Mouse (Mus musculus): ENCODE data around the gene Ube2d3. TPM values are rescaled to one million over a fixed set of nuclear protein-coding genes. Genes with fewer than 3 reads are reported as not detected.

Gene Ube2d3
- polyA plus RNA-seq, 1 experiment from 2014 or later = 433 TPM

DNA sequence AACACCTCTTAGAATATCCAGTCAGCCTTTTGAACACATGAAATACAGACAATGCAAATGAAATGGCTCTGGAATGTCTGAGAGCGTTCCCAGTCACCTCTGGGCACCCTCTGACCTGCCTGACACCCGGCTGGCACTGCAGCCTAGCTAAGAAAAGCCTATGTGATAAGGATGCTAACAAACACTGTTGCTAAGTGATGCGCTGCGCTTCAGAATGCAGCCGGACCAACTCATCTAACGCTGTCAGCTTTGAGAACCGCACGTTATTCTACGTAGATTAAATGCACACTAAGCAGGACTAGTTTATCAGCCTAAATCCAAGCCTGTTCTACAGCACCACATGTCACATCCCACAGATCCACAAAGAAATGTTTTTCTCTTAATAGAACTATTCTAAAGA, 26.1 kb upstream of the Ube2d3 start:
- Histone ChIP-seq H3K4me1 (replicated peaks) (peaks cover 9% of the 10 kb centered on the region), H3K27ac (no peak overlapping the region), H3K9ac (replicated peaks) (no peak overlapping the region), H3K4me3 (replicated peaks) (no peak overlapping the region), H3K36me3 (peaks cover 29% of the 10 kb centered on the region), H3K9me3 (peaks cover 3% of the 10 kb centered on the region; the same call in 1 of the 2 replicates), H3K27me3 (no peaks in the 10 kb centered on the region), H3K4me2 (replicated peaks) (no peak overlapping the region)
- no peak for ATAC-seq
- 47% methylated on average over 9 of the region's 9 CpGs for WGBS

DNA sequence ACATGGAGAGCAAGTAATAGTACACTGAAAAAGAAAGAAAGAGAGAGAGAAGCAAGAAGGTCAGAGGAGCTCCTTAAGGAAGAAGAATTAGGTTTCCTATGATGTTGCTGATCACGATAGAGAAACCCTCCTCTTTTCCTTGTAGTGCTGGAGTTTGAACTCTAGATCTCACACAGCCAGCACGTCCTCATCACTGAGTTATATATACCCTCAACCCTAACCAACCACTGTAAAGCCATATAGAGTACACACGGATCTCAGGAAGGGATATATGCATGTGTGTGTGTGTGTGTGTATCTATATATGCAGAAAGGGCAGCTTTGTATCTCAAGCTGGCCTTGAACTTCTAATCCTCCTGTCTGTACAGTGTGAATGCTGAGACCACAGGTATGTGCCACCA, 20.7 kb upstream of the Ube2d3 start:
- Histone ChIP-seq H3K4me2 (replicated peaks) (no peak overlapping the region), H3K9ac (replicated peaks) (no peak overlapping the region), H3K4me1 (replicated peaks) (peaks cover 19% of the 10 kb centered on the region), H3K27ac (no peak overlapping the region), H3K27me3 (no peaks in the 10 kb centered on the region), H3K9me3 (no peaks in the 10 kb centered on the region), H3K4me3 (replicated peaks) (no peak overlapping the region), H3K36me3 (peaks cover 9% of the 10 kb centered on the region; the same call in 1 of the 2 replicates)
- no peak for ATAC-seq
- 92% methylated on average over 3 of the region's 3 CpGs for WGBS

DNA sequence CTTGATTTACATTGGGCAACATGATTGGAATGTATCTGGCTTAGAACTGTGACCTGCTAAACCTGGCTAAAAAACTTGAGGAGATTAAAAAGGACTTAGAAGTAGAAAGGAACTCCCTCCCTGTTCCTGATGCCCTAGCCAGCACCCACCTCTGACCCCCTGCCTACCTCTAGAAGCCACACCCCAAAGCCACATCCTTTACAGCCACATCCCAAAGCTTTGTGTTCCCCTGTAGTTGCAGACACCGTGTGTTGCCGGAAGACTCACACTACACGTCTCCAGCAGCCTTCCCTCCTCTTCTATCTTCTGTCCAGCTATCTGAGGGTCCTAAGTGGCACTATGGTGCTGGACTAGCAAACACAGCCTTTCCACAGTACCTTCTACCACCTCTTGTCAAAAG, 20.1 kb upstream of the Ube2d3 start:
- Histone ChIP-seq H3K27me3 (no peaks in the 10 kb centered on the region), H3K36me3 (peaks cover 9% of the 10 kb centered on the region; the same call in 1 of the 2 replicates), H3K9me3 (no peaks in the 10 kb centered on the region), H3K4me1 (replicated peaks) (peaks cover 18% of the 10 kb centered on the region), H3K9ac (replicated peaks) (no peak overlapping the region), H3K27ac (no peak overlapping the region), H3K4me2 (replicated peaks) (no peak overlapping the region), H3K4me3 (replicated peaks) (no peak overlapping the region)
- 90% methylated on average over 3 of the region's 3 CpGs for WGBS
- ATAC-seq = no peak

DNA sequence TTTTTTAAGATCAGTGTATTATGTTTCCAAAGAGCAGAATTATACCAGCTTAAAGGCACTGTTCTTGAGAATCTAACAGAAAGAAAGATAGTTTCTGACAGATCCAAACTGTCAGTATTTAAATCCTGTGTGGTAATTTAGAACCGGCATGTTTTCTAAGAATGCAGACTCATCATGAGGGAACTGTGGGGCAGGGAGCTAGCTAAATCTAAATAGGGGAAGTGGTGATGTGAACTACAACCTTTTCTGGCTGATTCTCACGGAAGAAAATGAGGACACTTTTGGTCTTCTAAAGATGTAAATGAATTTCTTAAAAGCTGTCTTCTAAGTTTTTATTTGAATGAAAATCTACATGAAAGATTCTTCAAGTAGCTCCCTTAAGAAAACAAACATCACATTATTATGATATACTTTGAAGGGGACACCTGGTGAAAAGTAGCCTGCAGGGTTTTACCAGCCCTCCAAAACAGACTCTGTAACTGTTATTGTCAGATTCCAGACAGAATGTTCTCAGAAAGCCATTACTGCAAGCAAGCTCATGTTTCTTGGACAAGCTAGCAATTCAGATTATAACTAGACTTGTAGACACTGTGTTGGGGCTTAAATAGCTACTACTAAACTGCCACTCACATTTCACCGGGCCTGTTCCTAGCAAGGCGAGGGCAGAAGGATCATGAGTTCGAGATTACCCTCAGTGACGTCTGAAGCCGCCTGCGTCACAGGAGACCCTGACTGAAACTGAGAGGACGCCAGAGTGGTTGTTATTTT, 17.2 kb upstream of the Ube2d3 start:
- Histone ChIP-seq H3K4me3 (replicated peaks) (no peak overlapping the region), H3K27ac (no peak overlapping the region), H3K27me3 (no peaks in the 10 kb centered on the region), H3K9me3 (no peaks in the 10 kb centered on the region), H3K4me2 (replicated peaks) (no peak overlapping the region), H3K4me1 (replicated peaks) (peaks cover 26% of the 10 kb centered on the region), H3K9ac (replicated peaks) (no peak overlapping the region), H3K36me3 (peaks cover 9% of the 10 kb centered on the region; the same call in 1 of the 2 replicates)
- WGBS = 91% methylated on average over 9 of the region's 9 CpGs
- no peak for ATAC-seq

DNA sequence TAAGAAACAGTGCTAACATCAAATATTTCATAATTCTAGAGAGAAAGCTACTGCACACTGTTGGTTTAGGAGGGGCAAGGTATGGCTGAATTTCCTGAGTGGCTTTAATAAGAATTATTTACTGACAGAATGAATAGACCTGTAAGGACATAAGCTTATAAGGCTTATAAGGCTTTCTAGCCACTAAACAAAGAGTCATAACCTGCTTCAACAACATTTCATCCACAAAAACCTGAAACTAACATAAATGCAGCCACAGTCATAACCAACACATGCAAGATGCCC, 16.7 kb upstream of the Ube2d3 start:
- ATAC-seq = no peak

DNA sequence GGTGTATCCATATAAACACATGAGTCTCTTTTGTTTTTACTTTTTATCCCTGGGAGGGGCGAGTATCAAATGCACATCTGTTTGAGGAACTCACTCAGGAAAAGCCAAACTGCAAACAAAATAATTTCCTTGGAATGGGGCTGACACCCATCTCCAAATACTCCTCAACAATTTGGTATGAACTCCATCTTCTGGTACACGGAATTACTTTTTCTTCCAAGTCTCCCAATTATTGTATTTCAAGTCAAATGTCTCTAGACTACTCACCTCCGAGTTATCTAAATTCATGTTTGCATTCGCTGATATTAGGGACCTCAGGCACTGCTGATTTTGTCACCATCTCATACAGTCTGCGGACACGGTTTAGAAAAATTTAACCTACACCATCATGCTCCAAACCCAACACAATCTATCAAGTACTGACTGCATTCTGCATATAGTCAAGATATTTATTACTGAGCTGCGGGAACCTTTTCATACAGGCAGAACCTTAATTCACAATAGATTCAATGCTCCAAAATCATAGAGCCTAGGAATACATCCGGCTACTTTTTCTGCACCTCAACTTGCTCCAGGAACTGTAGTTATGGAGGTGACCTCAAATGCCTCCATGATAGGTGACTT, 15.6 kb upstream of the Ube2d3 start:
- Histone ChIP-seq H3K4me2 (replicated peaks) (peak overlapping the region; percentile 72), H3K9me3 (no peaks in the 10 kb centered on the region), H3K4me3 (replicated peaks) (peak overlapping the region; percentile 58), H3K36me3 (0 out of 2 replicates have a peak, but pooled peaks cover 3% of the 10 kb centered on the region), H3K9ac (replicated peaks) (peak overlapping the region; percentile 76), H3K27ac (peak overlapping the region; percentile 95), H3K27me3 (no peaks in the 10 kb centered on the region), H3K4me1 (replicated peaks) (peaks cover 26% of the 10 kb centered on the region)
- 31% methylated on average over 8 of the region's 8 CpGs for WGBS
- 0 out of 2 replicates have a peak, but pooled peaks have one; percentile 0 for ATAC-seq

More for the DNA sequence above, 16.7 kb upstream of the Ube2d3 start:
- Histone ChIP-seq H3K36me3 (peaks cover 6% of the 10 kb centered on the region; the same call in 1 of the 2 replicates), H3K4me2 (replicated peaks) (no peak overlapping the region), H3K9ac (replicated peaks) (no peak overlapping the region), H3K4me1 (replicated peaks) (peaks cover 26% of the 10 kb centered on the region), H3K27ac (no peak overlapping the region), H3K4me3 (replicated peaks) (no peak overlapping the region), H3K27me3 (no peaks in the 10 kb centered on the region), H3K9me3 (no peaks in the 10 kb centered on the region)

DNA sequence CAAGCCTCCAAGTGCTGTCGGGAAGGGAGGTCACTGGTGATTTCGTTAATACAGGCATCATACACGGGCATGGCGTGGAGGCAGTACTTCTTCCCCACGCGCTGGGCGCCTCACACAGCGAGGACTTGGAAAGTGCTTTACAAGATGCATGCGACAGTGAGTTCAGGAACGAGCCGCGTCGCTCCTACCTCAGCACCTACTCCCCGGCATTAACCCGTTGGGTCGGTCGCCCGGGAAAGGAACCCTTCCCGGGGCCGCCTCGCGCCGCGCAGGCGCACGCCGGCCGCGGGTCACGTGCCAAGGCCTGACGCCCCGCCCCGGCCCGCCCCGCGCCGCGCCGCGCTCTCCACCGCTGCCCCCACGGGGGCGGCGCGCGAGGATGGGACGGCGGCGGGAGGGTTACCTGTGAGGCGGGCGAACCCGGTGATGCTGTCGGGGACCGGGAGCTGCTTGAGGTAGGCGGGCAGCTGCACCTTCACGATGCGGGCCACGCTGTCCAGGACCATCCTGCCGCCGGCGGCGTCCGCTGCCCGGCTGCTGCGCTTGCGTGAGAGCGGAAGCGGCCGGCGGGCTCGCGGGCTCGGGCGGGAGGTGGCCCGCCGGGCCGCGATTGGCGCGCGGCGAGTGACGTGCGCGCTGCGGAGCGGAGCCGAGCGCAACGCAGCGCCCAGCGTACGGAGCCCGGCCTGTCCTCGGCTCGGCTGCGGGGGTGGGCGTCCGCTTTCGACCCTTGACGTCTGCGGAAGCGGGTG, 14.9 kb upstream of the Ube2d3 start:
- Histone ChIP-seq H3K27me3 (no peaks in the 10 kb centered on the region), H3K36me3 (0 out of 2 replicates have a peak, but pooled peaks cover 3% of the 10 kb centered on the region), H3K9ac (replicated peaks) (peak overlapping the region; percentile 76), H3K27ac (peak overlapping the region; percentile 95), H3K4me2 (replicated peaks) (peak overlapping the region; percentile 73), H3K4me3 (replicated peaks) (peak overlapping the region; percentile 58), H3K9me3 (no peaks in the 10 kb centered on the region), H3K4me1 (replicated peaks) (peaks cover 26% of the 10 kb centered on the region)
- peak; percentile 99 for ATAC-seq
- under 1% methylated on average over 81 of the region's 103 CpGs for WGBS

DNA sequence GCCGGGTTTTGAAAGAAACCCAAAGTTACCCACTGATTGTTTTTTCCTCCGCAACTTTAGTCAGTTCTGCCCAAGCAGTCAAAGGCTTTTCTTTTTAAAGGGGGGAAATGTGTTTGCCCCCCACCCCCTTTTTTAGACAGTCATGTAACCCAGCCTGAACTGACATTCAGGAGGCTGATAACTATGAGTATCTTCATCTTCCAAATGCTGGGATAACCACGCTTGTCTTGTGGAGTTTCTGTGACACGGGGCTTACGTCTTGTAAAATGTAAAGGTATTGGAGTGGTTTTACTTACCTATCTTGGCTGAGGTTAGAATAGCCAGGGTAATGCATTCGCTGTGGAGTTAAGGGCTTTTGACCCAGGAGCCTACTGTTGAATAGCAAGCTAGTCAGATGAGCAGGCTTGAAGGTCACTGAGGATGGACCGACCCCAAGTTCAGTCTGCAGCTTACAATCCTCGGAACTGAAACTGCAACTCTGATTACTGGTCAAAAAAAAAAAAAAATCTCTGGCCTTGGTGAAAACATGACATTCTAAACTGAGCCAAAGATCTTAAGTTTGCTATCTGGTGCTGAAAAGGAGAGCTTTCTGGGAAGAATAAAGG, 14.2 kb upstream of the Ube2d3 start, which contains the start of gene Cisd2:
Cisd2 (minus strand) TSS at position 318 of the 605 bp plus-strand sequence.
- ATAC-seq = peak; percentile 34
- H3K27me3 ChIP-seq = no peaks in the 10 kb centered on the region
- peak within 1 kb of the TSS; percentile 95 for H3K27ac ChIP-seq
- no peaks in the 10 kb centered on the region for H3K9me3 ChIP-seq
- peaks cover 26% of the 10 kb centered on the region for H3K4me1 ChIP-seq (replicated peaks)
- H3K4me2 ChIP-seq (replicated peaks) = peak within 1 kb of the TSS; percentile 73
- H3K4me3 ChIP-seq (replicated peaks) = peak within 1 kb of the TSS; percentile 58
- H3K9ac ChIP-seq (replicated peaks) = peak within 1 kb of the TSS; percentile 76
- H3K36me3 ChIP-seq = no peaks in the 10 kb centered on the region
- 3% methylated on average over 8 of the region's 8 CpGs for WGBS

DNA sequence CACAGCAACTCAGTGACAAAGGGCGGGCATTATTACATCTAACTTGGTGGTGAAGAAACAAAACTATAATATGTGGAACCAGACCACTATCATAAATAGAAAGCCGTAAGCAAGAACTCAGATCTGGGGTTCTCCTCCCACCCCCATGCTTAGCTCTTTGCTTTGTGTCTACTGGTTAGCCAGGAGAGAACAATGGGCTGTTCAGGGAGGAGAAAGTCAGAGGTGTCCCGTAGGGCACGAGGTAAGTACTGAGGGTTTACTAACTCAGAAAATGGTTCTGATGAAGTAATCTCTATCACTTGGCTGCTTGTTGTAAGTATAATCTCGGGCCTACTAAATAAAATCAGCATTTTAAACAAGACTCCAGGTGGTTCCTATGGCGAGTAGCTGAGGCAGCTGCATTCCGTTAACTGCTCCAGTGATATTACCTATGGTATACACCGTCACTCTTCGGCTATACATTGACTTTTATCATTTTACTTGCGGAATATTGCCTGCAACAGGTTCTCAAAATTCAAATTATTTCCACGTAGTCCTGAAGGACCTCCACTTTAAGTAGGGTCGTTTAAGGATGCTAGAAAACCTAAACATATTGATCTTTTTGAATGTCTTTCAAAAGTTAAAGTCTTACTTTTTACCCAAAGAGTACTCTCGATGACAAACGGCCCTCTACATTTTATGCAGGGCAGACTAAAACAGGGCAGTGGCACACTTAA, 890 bp upstream of the Ube2d3 start:
- Histone ChIP-seq H3K4me1 (replicated peaks) (peaks cover 25% of the 10 kb centered on the region), H3K27me3 (no peaks in the 10 kb centered on the region), H3K36me3 (no peaks in the 10 kb centered on the region), H3K27ac (peak overlapping the region; percentile 91), H3K9ac (replicated peaks) (peak overlapping the region; percentile 80), H3K9me3 (no peaks in the 10 kb centered on the region), H3K4me3 (replicated peaks) (peak overlapping the region; percentile 77), H3K4me2 (replicated peaks) (peak overlapping the region; percentile 64)
- no peak for ATAC-seq
- WGBS = 40% methylated on average over 14 of the region's 14 CpGs

DNA sequence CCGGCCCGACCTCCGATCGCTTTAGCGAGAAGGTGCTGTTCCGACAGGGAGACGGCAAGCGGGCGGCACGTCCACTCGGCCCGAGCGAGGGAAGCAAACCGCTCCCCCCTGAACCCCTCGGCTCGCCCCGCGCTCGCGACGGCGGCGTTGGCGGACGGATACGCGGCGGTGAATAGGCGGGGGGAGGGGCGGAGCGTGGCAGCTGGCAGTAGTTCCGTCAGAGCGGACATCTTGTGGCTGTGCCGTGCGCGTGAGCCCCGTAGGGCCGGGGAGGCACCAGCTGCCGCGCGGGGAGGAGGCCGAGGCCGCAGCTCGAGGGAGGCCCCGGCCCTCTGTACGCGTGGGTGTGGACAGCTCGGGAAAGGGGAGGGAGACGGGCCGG, 573 bp downstream of the Ube2d3 start:
- Histone ChIP-seq H3K4me2 (replicated peaks) (peak overlapping the region; percentile 92), H3K9me3 (no peaks in the 10 kb centered on the region), H3K4me3 (replicated peaks) (peak overlapping the region; percentile 77), H3K9ac (replicated peaks) (peak overlapping the region; percentile 88), H3K27ac (peak overlapping the region; percentile 100), H3K36me3 (0 out of 2 replicates have a peak, but pooled peaks cover 3% of the 10 kb centered on the region), H3K4me1 (replicated peaks) (peaks cover 36% of the 10 kb centered on the region), H3K27me3 (no peaks in the 10 kb centered on the region)
- ATAC-seq = peak; percentile 88
- 1% methylated on average over 50 of the region's 50 CpGs for WGBS

DNA sequence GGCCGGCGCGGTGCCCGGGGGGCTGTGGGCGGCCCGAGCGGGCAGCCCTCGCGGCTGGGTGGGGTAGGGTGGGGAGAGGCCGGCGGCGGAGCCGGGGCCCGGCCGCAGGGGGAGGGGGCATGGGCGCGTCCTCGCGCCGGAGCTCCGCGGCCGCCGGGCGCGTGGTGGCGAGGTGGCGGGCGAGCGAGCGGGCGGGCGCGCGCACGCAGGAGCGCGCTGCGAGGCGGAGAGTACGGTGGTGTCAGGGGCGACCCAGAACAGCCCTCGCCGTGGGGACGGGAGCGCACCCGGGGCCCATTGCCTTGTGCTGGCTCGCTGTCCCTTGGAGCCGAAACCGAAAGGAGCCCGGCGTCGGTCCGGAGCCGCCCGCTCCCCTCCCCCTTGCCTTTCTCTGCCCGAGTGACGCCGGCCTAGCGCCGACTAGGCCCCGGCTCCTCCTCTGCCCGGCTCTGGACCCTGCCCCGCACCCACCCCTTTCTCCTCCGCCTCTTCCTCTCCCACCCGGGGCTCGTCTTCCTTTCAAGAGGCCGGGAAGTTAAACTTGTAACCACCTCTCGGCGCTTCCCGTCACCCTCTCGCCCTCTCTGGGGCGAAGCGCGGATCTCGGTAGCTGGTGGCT, 1.1 kb downstream of the Ube2d3 start:
- ATAC-seq = peak; percentile 71
- H3K4me1 ChIP-seq (replicated peaks) = peaks cover 40% of the 10 kb centered on the region
- peak overlapping the region; percentile 77 for H3K4me3 ChIP-seq (replicated peaks)
- H3K27ac ChIP-seq = peak overlapping the region; percentile 100
- H3K9me3 ChIP-seq = no peaks in the 10 kb centered on the region
- H3K36me3 ChIP-seq = 0 out of 2 replicates have a peak, but pooled peaks cover 5% of the 10 kb centered on the region
- H3K9ac ChIP-seq (replicated peaks) = peak overlapping the region; percentile 88
- under 1% methylated on average over 50 of the region's 76 CpGs for WGBS
- H3K4me2 ChIP-seq (replicated peaks) = peak overlapping the region; percentile 92
- H3K27me3 ChIP-seq = no peaks in the 10 kb centered on the region
